Mouse (Mus musculus) cortical plate, adult 2 months (tissue): Measurements from ENCODE around the gene Cx3cr1. TPM values are rescaled to one million over a fixed set of nuclear protein-coding genes. Genes with fewer than 3 reads are reported as not detected.

Source experiments
- H3K27ac ChIP-seq: fragments of 200-500 bp; 2 replicates; pipeline ENCODE4 v1.5.1; 2012; ENCODE audit warnings: low read length, control low read depth, inconsistent platforms; ENCODE audit not compliant: insufficient read depth
- H3K4me1 ChIP-seq: fragments of 200-500 bp; 2 replicates; pipeline ENCODE4 v1.6.1; 2011; ENCODE audit warnings: low read length; ENCODE audit not compliant: control insufficient read depth, insufficient read depth
- H3K4me3 ChIP-seq: fragments of 200-500 bp; 2 replicates; pipeline ENCODE4 v1.5.1; 2011; ENCODE audit warnings: mild to moderate bottlenecking, low read length, control low read depth; ENCODE audit not compliant: insufficient read depth
- CTCF ChIP-seq: fragments of 200-500 bp; IDR thresholded peaks from 2 replicates; pipeline ENCODE4 v1.5.1; 2011; ENCODE audit warnings: mild to moderate bottlenecking, control low read depth, low read length; ENCODE audit not compliant: insufficient read depth; ENCODE audit errors: extremely low read depth
- POLR2A ChIP-seq: fragments of 200-500 bp; IDR thresholded peaks from 2 replicates; pipeline ENCODE4 v1.6.1; 2011; ENCODE audit warnings: mild to moderate bottlenecking, low read length, control low read depth; ENCODE audit not compliant: insufficient read depth; ENCODE audit errors: extremely low read depth
- polyA plus RNA-seq: library from polyadenylated mRNA; depleted of rRNA; stranded (reverse); fragments of >200 nt; gene quantifications from 2 replicates; pipeline ENCODE4 v1.2.3, GENCODE M21; 2012

Cx3cr1 gene
- polyA plus RNA-seq, 1 experiment, result 38.2 TPM

DNA sequence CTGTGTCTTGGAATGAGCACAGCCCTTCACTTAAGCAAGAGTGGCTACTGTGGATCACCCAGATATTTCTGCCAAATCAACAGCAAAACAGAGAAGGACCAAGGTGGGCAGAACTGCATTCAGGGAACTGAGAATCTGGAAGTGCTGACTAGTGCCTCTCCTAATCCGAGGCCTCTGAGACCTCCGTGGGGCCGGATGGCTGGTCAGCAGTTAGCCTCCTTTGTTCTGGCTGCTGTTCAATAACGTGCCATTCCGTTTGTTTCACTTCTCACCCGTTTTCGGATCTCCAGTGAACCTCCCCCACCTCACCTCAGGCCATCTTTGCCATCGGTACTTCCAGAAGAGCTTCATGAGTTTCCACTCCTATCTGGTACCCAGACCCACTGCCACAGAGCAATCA lies 35.3 kb downstream of the Cx3cr1 start:
- TF ChIP-seq POLR2A, result no peak
- no peak for TF ChIP-seq CTCF
- Histone ChIP-seq H3K27ac (no peak overlapping the region), H3K4me3 (no peak overlapping the region), H3K4me1 (peaks cover 1% of the 10 kb centered on the region; the same call in 1 of the 2 replicates)

- Histone ChIP-seq H3K4me1 (peaks cover 1% of the 10 kb centered on the region; the same call in 1 of the 2 replicates), H3K4me3 (no peak overlapping the region), H3K27ac (no peak overlapping the region)
- TF ChIP-seq CTCF (no peak), POLR2A (no peak)
Observed at GRCm38 (mm10) chr9:120032710-120033109, 37.0 kb downstream of the Cx3cr1 start.

DNA sequence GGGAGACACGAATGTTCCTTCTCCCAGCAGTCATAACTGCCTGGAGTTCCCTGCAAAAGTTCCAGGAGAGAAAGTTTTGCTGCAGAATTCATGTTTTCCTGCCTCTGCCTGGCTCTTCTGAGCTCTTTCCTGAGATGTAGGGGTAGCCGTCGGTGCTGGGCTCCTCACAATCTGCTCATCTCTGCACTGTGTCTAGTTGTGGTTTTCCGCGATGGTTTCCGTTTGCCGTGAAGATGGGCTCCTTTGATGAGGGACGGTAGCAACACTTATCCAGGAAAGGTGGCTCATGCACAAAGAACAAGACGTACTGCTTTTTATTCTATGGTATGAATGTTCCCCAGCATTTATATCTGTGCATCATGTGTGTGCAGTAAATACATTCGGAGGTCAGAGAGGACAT lies 39.3 kb downstream of the Cx3cr1 start:
- Histone ChIP-seq H3K4me1 (no peaks in the 10 kb centered on the region; the same call in 1 of the 2 replicates), H3K4me3 (no peak overlapping the region), H3K27ac (no peak overlapping the region)
- TF ChIP-seq POLR2A (no peak), CTCF (no peak)

DNA sequence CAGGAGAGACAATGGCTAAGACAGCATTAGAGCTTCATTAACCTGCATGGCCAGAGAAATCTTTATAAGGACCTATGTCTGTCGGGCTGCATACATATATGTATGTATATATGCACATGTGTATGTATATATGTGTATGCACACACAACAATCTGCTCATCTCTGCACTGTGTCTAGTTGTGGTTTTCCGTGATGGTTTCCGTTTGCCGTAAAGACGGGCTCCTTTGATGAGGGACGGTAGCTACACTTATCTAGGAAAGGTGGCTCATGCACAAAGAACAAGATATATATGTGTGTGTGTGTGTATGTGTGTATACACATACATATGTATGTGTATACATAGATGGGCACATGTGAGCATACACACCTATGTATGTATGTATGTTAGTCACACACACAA lies 39.8 kb downstream of the Cx3cr1 start:
- Histone ChIP-seq H3K4me1 (no peaks in the 10 kb centered on the region; the same call in 1 of the 2 replicates), H3K4me3 (no peak overlapping the region), H3K27ac (no peak overlapping the region)
- TF ChIP-seq POLR2A, result no peak
- no peak for TF ChIP-seq CTCF

DNA sequence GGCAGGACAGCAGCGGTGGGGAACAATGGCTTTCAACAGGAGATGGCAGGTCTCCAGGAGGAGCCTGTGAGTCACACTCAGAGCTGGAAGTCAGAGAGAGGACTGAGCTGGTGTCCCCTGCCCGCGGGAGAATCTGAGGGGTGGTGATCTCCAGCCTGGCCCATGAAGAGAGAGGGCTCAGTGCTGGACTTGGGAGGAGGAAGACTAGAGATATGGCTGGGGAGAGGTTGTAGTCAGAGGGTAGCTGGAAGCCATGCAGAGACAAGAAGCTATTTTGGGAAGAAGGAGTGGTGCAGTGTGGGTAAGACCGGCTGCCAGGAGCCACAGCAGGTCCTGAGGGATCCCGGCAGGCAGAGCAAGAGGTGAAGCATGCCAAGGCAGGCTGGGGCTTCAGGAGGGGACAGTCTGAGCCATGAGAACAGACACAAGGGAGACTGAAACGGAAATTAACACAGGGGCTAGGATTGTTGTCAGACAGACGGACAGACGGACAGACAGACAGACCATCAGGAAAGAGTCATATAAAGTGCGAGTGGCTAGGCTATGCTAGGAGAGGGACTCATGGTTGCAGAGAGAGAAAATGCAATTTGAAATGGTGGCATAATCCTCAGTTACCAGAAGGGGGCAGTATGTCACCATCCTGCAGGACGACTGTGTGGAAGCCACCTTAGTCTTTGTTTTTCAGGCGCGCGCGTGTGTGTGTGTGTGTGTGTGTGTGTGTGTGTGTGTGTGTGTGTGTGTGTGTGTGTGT lies 42.1 kb downstream of the Cx3cr1 start:
- TF ChIP-seq CTCF (peak; percentile 92), POLR2A (no peak)
- no peak overlapping the region for H3K27ac ChIP-seq
- H3K4me3 ChIP-seq, result no peak overlapping the region
- H3K4me1 ChIP-seq, result no peaks in the 10 kb centered on the region; the same call in 1 of the 2 replicates

DNA sequence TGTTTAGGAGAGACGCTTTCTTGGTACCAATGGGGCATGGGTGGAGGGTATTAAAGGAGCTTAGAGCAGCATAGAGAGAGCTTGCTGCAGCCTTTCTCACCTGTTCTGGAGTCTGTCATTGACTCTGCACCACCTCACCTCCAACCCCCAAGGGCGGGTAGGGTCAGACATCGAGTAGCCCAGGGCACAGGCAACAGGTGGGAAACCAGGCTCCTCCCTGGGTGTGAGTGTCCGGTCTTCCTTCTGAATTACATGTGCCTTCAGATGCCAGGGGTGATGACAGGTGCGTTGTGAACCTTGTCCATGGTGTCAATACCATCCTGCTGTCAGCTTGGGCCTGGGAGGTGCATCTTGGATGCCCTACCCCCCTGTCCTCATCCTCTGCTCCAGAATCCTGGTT lies 45.1 kb downstream of the Cx3cr1 start:
- Histone ChIP-seq H3K4me3 (no peak overlapping the region), H3K27ac (no peak overlapping the region), H3K4me1 (no peaks in the 10 kb centered on the region; the same call in 1 of the 2 replicates)
- TF ChIP-seq CTCF (no peak), POLR2A (no peak)

DNA sequence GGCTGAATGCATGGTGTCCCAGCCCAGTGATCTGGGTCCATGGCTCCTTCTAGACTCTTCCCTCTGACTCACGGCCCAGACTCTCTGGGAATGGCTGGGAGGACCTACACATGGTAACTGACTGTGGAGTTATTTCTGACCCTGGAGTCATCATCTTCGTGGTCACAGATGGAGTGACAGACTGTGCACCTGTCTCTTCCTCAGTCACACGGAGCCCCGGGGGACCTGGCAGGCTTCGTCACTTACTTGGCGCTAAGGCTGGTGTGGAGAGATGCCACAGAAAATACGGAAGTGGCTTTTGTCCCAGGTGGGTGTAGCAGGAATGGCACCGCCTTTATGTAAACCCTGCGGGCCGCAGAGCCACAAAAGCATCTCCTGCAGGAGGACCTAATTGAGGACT lies 45.5 kb downstream of the Cx3cr1 start:
- no peak overlapping the region for H3K27ac ChIP-seq
- no peak for TF ChIP-seq CTCF
- TF ChIP-seq POLR2A, result no peak
- no peak overlapping the region for H3K4me3 ChIP-seq

GRCm38 (mm10) chr9:120023086-120023811 lies 46.4 kb downstream of the Cx3cr1 start, which contains the start of gene Xirp1:
Xirp1 (minus strand) TSS chr9:120023598.
- Histone ChIP-seq H3K27ac (no peak within 1 kb of the TSS), H3K4me1 (no peaks in the 10 kb centered on the region; the same call in 1 of the 2 replicates), H3K4me3 (no peak within 1 kb of the TSS)
- TF ChIP-seq POLR2A (no peak), CTCF (no peak)

More for the DNA sequence above, 45.5 kb downstream of the Cx3cr1 start:
- H3K4me1 ChIP-seq, result no peaks in the 10 kb centered on the region; the same call in 1 of the 2 replicates

DNA sequence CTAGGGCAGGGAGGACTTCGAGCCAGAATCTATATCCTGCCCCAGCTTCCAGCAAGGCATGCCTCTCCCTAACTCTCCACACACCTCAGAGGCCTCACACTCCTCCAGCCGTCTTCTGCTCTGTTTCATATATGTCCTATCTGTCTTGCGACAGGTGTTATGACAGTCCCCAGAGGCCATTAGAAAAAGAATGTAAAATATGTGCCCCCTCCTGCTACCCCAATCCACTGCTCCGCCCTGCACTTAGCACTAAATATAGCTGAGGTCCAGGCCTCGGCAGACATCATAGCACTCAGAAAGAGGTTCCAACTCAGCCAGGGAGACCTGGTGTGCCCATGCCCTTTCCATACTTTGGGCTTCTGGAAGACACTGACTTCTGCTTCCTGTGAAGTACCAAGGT lies 48.5 kb downstream of the Cx3cr1 start:
- H3K4me3 ChIP-seq, result no peak overlapping the region
- no peaks in the 10 kb centered on the region for H3K4me1 ChIP-seq
- no peak for TF ChIP-seq CTCF
- TF ChIP-seq POLR2A, result no peak
- no peak overlapping the region for H3K27ac ChIP-seq
